Mouse (Mus musculus) intestine, embryonic 16.5 days (tissue): ENCODE results near the gene Bbip1. TPM values are rescaled to one million over a fixed set of nuclear protein-coding genes. Genes with fewer than 3 reads are reported as not detected.
A peak's percentile ranks its signal among the peaks of the same experiment; 100 is the strongest.

Experiments used
- ATAC-seq: fragments of 200-750 bp; cut with Nextera tagmentation; 2 replicates; pipeline ENCODE4 v1.8.0; 2017; ENCODE audit warnings: moderate TSS enrichment, moderate library complexity
- H3K27ac ChIP-seq: fragments of 300-500 bp; sonication (generic); 2 replicates; pipeline ENCODE4 v1.5.1; 2014; ENCODE audit warnings: mild to moderate bottlenecking, low read length
- H3K27me3 ChIP-seq: fragments of 300-500 bp; sonication (generic); replicated peaks from 2 replicates; pipeline ENCODE4 v1.6.1; 2014; ENCODE audit warnings: low read length, control low read depth, mixed read lengths; ENCODE audit not compliant: control insufficient read depth, insufficient read depth
- H3K36me3 ChIP-seq: fragments of 300-500 bp; sonication (generic); 2 replicates; pipeline ENCODE4 v1.6.1; 2014; ENCODE audit warnings: low read length, control low read depth; ENCODE audit not compliant: control insufficient read depth, insufficient read depth
- H3K4me1 ChIP-seq: fragments of 300-500 bp; sonication (generic); 2 replicates; pipeline ENCODE4 v1.6.1; 2014; ENCODE audit warnings: low read length, control low read depth, mixed read lengths; ENCODE audit not compliant: control insufficient read depth, insufficient read depth
- H3K4me2 ChIP-seq: fragments of 300-500 bp; sonication (generic); 2 replicates; pipeline ENCODE4 v1.6.1; 2014; ENCODE audit warnings: low read depth, low read length, control low read depth
- H3K4me3 ChIP-seq: fragments of 300-500 bp; sonication (generic); 2 replicates; pipeline ENCODE4 v1.5.1; 2014; ENCODE audit warnings: mild to moderate bottlenecking, low read length
- H3K9ac ChIP-seq: fragments of 300-500 bp; sonication (generic); 2 replicates; pipeline ENCODE4 v1.6.1; 2014; ENCODE audit warnings: low read depth, low read length
- H3K9me3 ChIP-seq: fragments of 300-500 bp; sonication (generic); 2 replicates; pipeline ENCODE4 v1.6.1; 2016; ENCODE audit warnings: low read length, control low read depth; ENCODE audit not compliant: control insufficient read depth
- WGBS: fragments of 180-500 bp; shearing (Covaris S2); extraction: QIAGEN DNeasy Blood & Tissue Kit; methylation state at CpG from one replicate; pipeline ENCODE4 v1.1.7; 2014; 5-methylcytosine and 5-hydroxymethylcytosine counted together
- polyA plus RNA-seq: library from polyadenylated mRNA; unstranded; fragments of >200 nt; fragmentation: Nextera tagmentation; extraction: Ambion mirVana; gene quantifications from 2 replicates; pipeline ENCODE4 v1.2.1, GENCODE M21; 2015

Gene Bbip1
- polyA plus RNA-seq, 1 experiment from 2014 or later, result 74.1 TPM

GRCm38 (mm10) chr19:53894538-53895121 is 49.8 kb downstream of the Bbip1 start:
- H3K4me2 ChIP-seq, result no peak overlapping the region
- H3K27me3 ChIP-seq, result no peaks in the 10 kb centered on the region
- H3K4me3 ChIP-seq, result no peak overlapping the region
- ATAC-seq, result peak; percentile 61
- no peak overlapping the region for H3K9ac ChIP-seq
- H3K4me1 ChIP-seq, result peaks cover 43% of the 10 kb centered on the region
- no peaks in the 10 kb centered on the region for H3K36me3 ChIP-seq
- WGBS, result 57% methylated on average over 12 of the region's 12 CpGs
- no peaks in the 10 kb centered on the region for H3K9me3 ChIP-seq
- peak overlapping the region; percentile 95 for H3K27ac ChIP-seq

GRCm38 (mm10) chr19:53893711-53894171 is 50.7 kb downstream of the Bbip1 start:
- H3K27ac ChIP-seq, result peak overlapping the region; percentile 95
- H3K27me3 ChIP-seq, result no peaks in the 10 kb centered on the region
- ATAC-seq, result no peak; the same call in 1 of the 2 replicates
- 45% methylated on average over 3 of the region's 3 CpGs for WGBS
- H3K36me3 ChIP-seq, result no peaks in the 10 kb centered on the region
- H3K4me3 ChIP-seq, result no peak overlapping the region
- H3K9ac ChIP-seq, result peak overlapping the region; percentile 30; the same call in 1 of the 2 replicates
- H3K4me2 ChIP-seq, result no peak overlapping the region
- no peaks in the 10 kb centered on the region for H3K9me3 ChIP-seq
- peaks cover 46% of the 10 kb centered on the region for H3K4me1 ChIP-seq

DNA sequence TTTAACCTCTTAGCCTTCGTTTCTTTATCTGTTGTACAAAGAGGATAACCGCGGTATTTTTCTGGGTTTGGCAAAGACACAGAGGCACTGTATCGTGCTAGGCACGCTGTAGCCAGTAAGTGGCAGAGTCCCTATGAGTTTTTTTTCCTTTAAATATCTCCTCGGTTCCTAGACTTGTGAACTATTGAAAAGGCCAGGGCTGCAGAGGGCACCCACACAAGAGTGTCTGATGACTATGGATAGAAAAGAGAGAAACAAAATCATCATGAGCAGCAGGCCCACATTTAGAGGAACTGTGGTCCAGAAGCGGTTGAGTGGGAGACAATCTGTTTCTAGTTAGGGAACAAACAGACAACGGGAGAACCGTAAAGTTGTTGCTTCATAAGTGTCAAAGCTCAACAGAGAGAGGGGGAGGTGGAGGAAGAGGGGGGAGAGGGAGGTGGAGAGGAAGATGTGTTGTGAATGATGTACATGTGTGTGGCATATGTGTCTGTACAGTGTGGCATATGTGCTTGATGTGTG is 51.5 kb downstream of the Bbip1 start:
- no peaks in the 10 kb centered on the region for H3K27me3 ChIP-seq
- H3K36me3 ChIP-seq, result no peaks in the 10 kb centered on the region
- no peak overlapping the region for H3K4me3 ChIP-seq
- H3K9ac ChIP-seq, result no peak overlapping the region
- peaks cover 46% of the 10 kb centered on the region for H3K4me1 ChIP-seq
- H3K9me3 ChIP-seq, result no peaks in the 10 kb centered on the region
- peak overlapping the region; percentile 95; the same call in 1 of the 2 replicates for H3K27ac ChIP-seq
- 63% methylated on average over 9 of the region's 9 CpGs for whole genome bisulfite sequencing
- H3K4me2 ChIP-seq, result no peak overlapping the region
- no peak for ATAC-seq

DNA sequence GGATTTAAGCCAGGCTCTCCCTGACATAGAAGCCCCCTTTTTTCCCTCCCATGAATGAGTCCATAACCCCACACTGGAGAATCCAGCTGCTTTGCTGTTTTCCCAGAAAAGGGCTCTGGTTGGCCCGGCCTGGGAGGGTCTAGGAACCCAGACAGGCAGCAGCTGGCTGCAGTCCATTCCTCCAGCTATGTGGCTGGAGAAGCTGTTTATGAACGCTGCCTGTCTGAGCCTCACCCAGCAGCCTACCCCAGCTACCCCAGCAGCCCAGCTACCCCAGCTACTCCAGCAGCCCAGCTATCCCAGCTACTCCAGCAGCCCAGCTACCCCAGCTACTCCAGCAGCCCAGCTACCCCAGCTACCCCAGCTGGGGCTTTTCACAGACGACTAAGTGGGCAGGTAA is 52.4 kb downstream of the Bbip1 start, which contains the start of gene Pdcd4:
TSS of gene Pdcd4 (plus strand) at position 171 of the 400 bp plus-strand sequence.
- Histone ChIP-seq H3K27me3 (no peaks in the 10 kb centered on the region), H3K27ac (peak within 1 kb of the TSS; percentile 95), H3K4me2 (no peak within 1 kb of the TSS), H3K4me1 (peaks cover 44% of the 10 kb centered on the region), H3K9me3 (no peaks in the 10 kb centered on the region), H3K36me3 (no peaks in the 10 kb centered on the region), H3K4me3 (no peak within 1 kb of the TSS), H3K9ac (peak within 1 kb of the TSS; percentile 41)
- 22% methylated on average over 3 of the region's 3 CpGs for WGBS
- peak; percentile 29 for ATAC-seq

GRCm38 (mm10) chr19:53891569-53891968 is 52.9 kb downstream of the Bbip1 start:
- Histone ChIP-seq H3K27ac (peak overlapping the region; percentile 81), H3K36me3 (no peaks in the 10 kb centered on the region), H3K9ac (no peak overlapping the region), H3K4me3 (no peak overlapping the region), H3K27me3 (no peaks in the 10 kb centered on the region), H3K4me1 (peaks cover 43% of the 10 kb centered on the region), H3K4me2 (no peak overlapping the region), H3K9me3 (no peaks in the 10 kb centered on the region)
- 0 out of 2 replicates have a peak, but pooled peaks have one; percentile 4 for ATAC-seq
- WGBS, result 75% methylated on average over 2 of the region's 2 CpGs

GRCm38 (mm10) chr19:53890781-53891251 is 53.6 kb downstream of the Bbip1 start:
- peak; percentile 53 for ATAC-seq
- 58% methylated on average over 5 of the region's 5 CpGs for WGBS
- Histone ChIP-seq H3K27ac (peak overlapping the region; percentile 81), H3K4me2 (no peak overlapping the region), H3K4me3 (no peak overlapping the region), H3K4me1 (peaks cover 43% of the 10 kb centered on the region), H3K9ac (no peak overlapping the region), H3K9me3 (no peaks in the 10 kb centered on the region), H3K27me3 (no peaks in the 10 kb centered on the region), H3K36me3 (no peaks in the 10 kb centered on the region)

GRCm38 (mm10) chr19:53890274-53890673 is 54.2 kb downstream of the Bbip1 start:
- WGBS, result 57% methylated on average over 5 of the region's 5 CpGs
- no peaks in the 10 kb centered on the region for H3K27me3 ChIP-seq
- H3K4me2 ChIP-seq, result no peak overlapping the region
- peak overlapping the region; percentile 81 for H3K27ac ChIP-seq
- H3K9ac ChIP-seq, result no peak overlapping the region
- peaks cover 43% of the 10 kb centered on the region for H3K4me1 ChIP-seq
- H3K36me3 ChIP-seq, result no peaks in the 10 kb centered on the region
- no peak for ATAC-seq
- no peak overlapping the region for H3K4me3 ChIP-seq
- no peaks in the 10 kb centered on the region for H3K9me3 ChIP-seq

- WGBS, result 63% methylated on average over 5 of the region's 5 CpGs
- Histone ChIP-seq H3K27me3 (no peaks in the 10 kb centered on the region), H3K9me3 (no peaks in the 10 kb centered on the region), H3K9ac (no peak overlapping the region), H3K4me1 (peaks cover 43% of the 10 kb centered on the region), H3K4me3 (no peak overlapping the region), H3K36me3 (no peaks in the 10 kb centered on the region), H3K27ac (no peak overlapping the region), H3K4me2 (no peak overlapping the region)
- no peak for ATAC-seq
Observed at GRCm38 (mm10) chr19:53889555-53889954, 54.9 kb downstream of the Bbip1 start.

DNA sequence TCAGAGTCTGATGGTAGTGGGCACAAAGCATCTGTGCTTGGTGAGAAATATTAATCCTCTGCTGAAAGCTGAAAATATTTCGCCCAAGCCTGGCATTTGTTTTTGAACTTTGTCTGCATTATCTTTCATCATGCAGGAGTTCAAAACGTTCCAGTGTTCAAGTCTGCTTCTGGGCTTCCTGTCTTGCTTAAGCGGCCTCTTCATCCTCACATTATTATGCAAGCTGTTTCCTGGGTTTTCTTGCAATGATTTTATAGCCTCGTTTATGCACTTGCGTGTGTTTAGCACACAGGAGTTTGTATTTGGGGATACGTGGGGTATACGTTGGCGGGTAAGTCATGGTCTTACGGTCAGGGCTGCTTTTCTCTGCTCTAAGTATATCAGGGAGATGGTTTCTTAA is 56.1 kb downstream of the Bbip1 start:
- H3K36me3 ChIP-seq, result no peaks in the 10 kb centered on the region
- H3K9ac ChIP-seq, result no peak overlapping the region
- H3K4me3 ChIP-seq, result no peak overlapping the region
- H3K4me1 ChIP-seq, result peaks cover 33% of the 10 kb centered on the region
- no peaks in the 10 kb centered on the region for H3K9me3 ChIP-seq
- H3K27me3 ChIP-seq, result no peaks in the 10 kb centered on the region
- no peak overlapping the region for H3K4me2 ChIP-seq
- ATAC-seq, result no peak
- no peak overlapping the region for H3K27ac ChIP-seq
- WGBS, result 78% methylated on average over 9 of the region's 9 CpGs
